Mouse (Mus musculus) liver, embryonic 15.5 days (tissue): ENCODE measurements around the gene Lonp2. TPM values are rescaled to one million over a fixed set of nuclear protein-coding genes. Genes with fewer than 3 reads are reported as not detected.

ENCODE experiments used
- microRNA-seq: library from miRNA; unstranded; fragments of <30 nt; microRNA quantifications from one replicate; pipeline ENCODE4, GENCODE M21; 2016
- polyA plus RNA-seq: library from polyadenylated mRNA; unstranded; fragments of >200 nt; fragmentation: Nextera tagmentation; extraction: Ambion mirVana; gene quantifications from 2 replicates; pipeline ENCODE4 v1.2.1, GENCODE M21; 2015

Lonp2 gene
- polyA plus RNA-seq, 1 experiment from 2014 or later, result 36.5 TPM

Small RNA genes within 50 kb of the gene (microRNA-seq; reads per million reads assigned to microRNA genes)
- gene Gm44348, result not detected

Other genes starting within 250 kb of the Lonp2 start
- not detected in 2 replicates for gene Abcc12, start 43.4 kb upstream of the Lonp2 start, polyA plus RNA-seq
- 0.91 and 1.3 TPM in 2 replicates for gene Gm10638, start 121.7 kb downstream of the Lonp2 start, polyA plus RNA-seq
- gene Siah1a, start 121.9 kb downstream of the Lonp2 start, polyA plus RNA-seq, result 14.2 and 15.4 TPM in 2 replicates